Mouse (Mus musculus) myocyte (in vitro differentiated cells): Measurements from ENCODE around the gene Plxnd1. TPM values are rescaled to one million over a fixed set of nuclear protein-coding genes. Genes with fewer than 3 reads are reported as not detected.

Experiments
- H3K27me3 ChIP-seq: one replicate; pipeline ENCODE4 v1.6.1; 2011; ENCODE audit not compliant: control insufficient read depth, insufficient read depth, insufficient read length
- H3K36me3 ChIP-seq: one replicate; pipeline ENCODE4 v1.6.1; 2011; ENCODE audit not compliant: control insufficient read depth, insufficient read depth
- H3K4me2 ChIP-seq: one replicate; pipeline ENCODE4 v1.6.1; 2011; ENCODE audit warnings: low read depth, control low read depth
- H3K4me3 ChIP-seq: one replicate; pipeline ENCODE4 v1.5.1; 2011; ENCODE audit warnings: mild to moderate bottlenecking, control low read depth, moderate library complexity
- H3K79me2 ChIP-seq: one replicate; pipeline ENCODE4 v1.6.1; 2011; ENCODE audit not compliant: control insufficient read depth, insufficient read depth
- H3ac ChIP-seq: one replicate; pipeline ENCODE4 v1.6.1; 2011; ENCODE audit not compliant: control insufficient read depth, insufficient read length
- CEBPB ChIP-seq: IDR thresholded peaks from 2 replicates; pipeline ENCODE4 v1.6.1; 2011; ENCODE audit warnings: mild to moderate bottlenecking, moderate library complexity; ENCODE audit not compliant: poor library complexity, insufficient read depth, severe bottlenecking
- E2F4 ChIP-seq: IDR thresholded peaks from one replicate; pipeline ENCODE4 v1.6.1; 2011; ENCODE audit warnings: mild to moderate bottlenecking, control low read depth, moderate library complexity; ENCODE audit not compliant: insufficient read depth
- MAX ChIP-seq: IDR thresholded peaks from one replicate; pipeline ENCODE4 v1.6.1; 2011; ENCODE audit warnings: low read depth, mild to moderate bottlenecking, control low read depth
- MYOD1 ChIP-seq, 3 experiments: IDR thresholded peaks; one replicate each; pipeline ENCODE4 v1.6.1; 2011; ENCODE audit warnings: control low read depth in 2 of 3, low read depth in 2 of 3, mild to moderate bottlenecking in 2 of 3, moderate library complexity in 1 of 3; ENCODE audit not compliant: insufficient read length in 2 of 3, control insufficient read depth in 1 of 3
- MYOG ChIP-seq, 3 experiments: IDR thresholded peaks; one replicate each; pipeline ENCODE4 v1.6.1; 2011; ENCODE audit warnings: control low read depth in 2 of 3, low read depth in 2 of 3, mild to moderate bottlenecking in 2 of 3; ENCODE audit not compliant: insufficient read length in 2 of 3, control insufficient read depth in 1 of 3, insufficient read depth in 1 of 3
- POLR2A ChIP-seq: IDR thresholded peaks from one replicate; pipeline ENCODE4 v1.6.1; 2011; ENCODE audit warnings: low read depth, mild to moderate bottlenecking, control low read depth, moderate library complexity; ENCODE audit not compliant: insufficient read length
- POLR2AphosphoS2 ChIP-seq: IDR thresholded peaks from one replicate; pipeline ENCODE4 v1.6.1; 2011; ENCODE audit warnings: low read depth, control low read depth; ENCODE audit not compliant: insufficient read length
- REST ChIP-seq: IDR thresholded peaks from one replicate; pipeline ENCODE4 v1.6.1; 2011; ENCODE audit warnings: mild to moderate bottlenecking, control low read depth, moderate library complexity; ENCODE audit not compliant: insufficient read depth, insufficient read length
- SRF ChIP-seq: IDR thresholded peaks from one replicate; pipeline ENCODE4 v1.6.1; 2011; ENCODE audit warnings: low read depth; ENCODE audit not compliant: control insufficient read depth, insufficient read length
- TCF12 ChIP-seq: IDR thresholded peaks from one replicate; pipeline ENCODE4 v1.6.1; 2011; ENCODE audit warnings: mild to moderate bottlenecking, control low read depth; ENCODE audit not compliant: poor library complexity, insufficient read depth, severe bottlenecking
- TCF3 ChIP-seq: IDR thresholded peaks from one replicate; pipeline ENCODE4 v1.6.1; 2011; ENCODE audit warnings: low read depth, control low read depth; ENCODE audit not compliant: insufficient read length
- USF1 ChIP-seq: IDR thresholded peaks from one replicate; pipeline ENCODE4 v1.6.1; 2011; ENCODE audit warnings: low read depth, mild to moderate bottlenecking, control low read depth, moderate library complexity
- polyA plus RNA-seq: library from polyadenylated mRNA; unstranded; fragments of >200 nt; fragmentation: generic; extraction: Trizol; gene quantifications from one replicate; pipeline ENCODE4 v1.2.1, GENCODE M21; 2012; ENCODE audit warnings: missing spikeins

The Plxnd1 gene
- polyA plus RNA-seq, 1 experiment: 39.4 TPM

- peak overlapping the region; percentile 65 for H3K4me2 ChIP-seq
- TF ChIP-seq MYOD1 (IDR thresholded peaks at IDR 0.05; ENCODE audit: control insufficient read depth in 1 of 3, insufficient read length in 2 of 3, low read depth in 2 of 3): peak in 1 of 3 experiments; percentile 11
- TF ChIP-seq POLR2A: no peak
- H3K4me3 ChIP-seq: no peak overlapping the region
- H3K79me2 ChIP-seq: peaks cover 19% of the 10 kb centered on the region
- H3K27me3 ChIP-seq: no peaks in the 10 kb centered on the region
- no peak overlapping the region for H3ac ChIP-seq
- no peaks in the 10 kb centered on the region for H3K36me3 ChIP-seq
Measured at GRCm38 (mm10) chr6:115996171-115996851, 1.5 kb upstream of the Plxnd1 start.

- Histone ChIP-seq H3K27me3 (no peaks in the 10 kb centered on the region), H3K4me2 (peak overlapping the region; percentile 65), H3K79me2 (peaks cover 26% of the 10 kb centered on the region), H3K36me3 (no peaks in the 10 kb centered on the region), H3ac (no peak overlapping the region), H3K4me3 (peak overlapping the region; percentile 50)
- TF ChIP-seq POLR2AphosphoS2 (no peak), MAX (no peak), E2F4 (no peak), TCF12 (no peak), POLR2A (no peak), MYOD1 (IDR thresholded peaks at IDR 0.05; ENCODE audit: control insufficient read depth in 1 of 3, insufficient read length in 2 of 3, low read depth in 2 of 3) (no peak), REST (no peak), USF1 (no peak), SRF (no peak), CEBPB (no peak), TCF3 (no peak), MYOG (IDR thresholded peaks at IDR 0.05; ENCODE audit: control insufficient read depth in 1 of 3, insufficient read depth in 1 of 3, insufficient read length in 2 of 3, low read depth in 2 of 3) (no peak)
Measured at GRCm38 (mm10) chr6:115995531-115995941, 731 bp upstream of the Plxnd1 start.

GRCm38 (mm10) chr6:115994146-115994876 is 494 bp downstream of the Plxnd1 start:
- TF ChIP-seq E2F4: no peak
- TF ChIP-seq MAX: no peak
- no peak for TF ChIP-seq CEBPB
- TF ChIP-seq TCF3: no peak
- TF ChIP-seq REST: no peak
- TF ChIP-seq USF1: no peak
- no peak for TF ChIP-seq MYOG (IDR thresholded peaks at IDR 0.05; ENCODE audit: control insufficient read depth in 1 of 3, insufficient read depth in 1 of 3, insufficient read length in 2 of 3, low read depth in 2 of 3)
- TF ChIP-seq POLR2A: no peak
- no peak for TF ChIP-seq TCF12
- peaks cover 34% of the 10 kb centered on the region for H3K79me2 ChIP-seq
- H3K4me2 ChIP-seq: peak overlapping the region; percentile 90
- H3K36me3 ChIP-seq: no peaks in the 10 kb centered on the region
- peak overlapping the region; percentile 50 for H3K4me3 ChIP-seq
- H3K27me3 ChIP-seq: no peaks in the 10 kb centered on the region
- H3ac ChIP-seq: peak overlapping the region; percentile 74

GRCm38 (mm10) chr6:115993463-115994145 is 1.2 kb downstream of the Plxnd1 start:
- Histone ChIP-seq H3K27me3 (no peaks in the 10 kb centered on the region), H3K4me2 (peak overlapping the region; percentile 90), H3K36me3 (no peaks in the 10 kb centered on the region), H3ac (peak overlapping the region; percentile 74), H3K79me2 (peaks cover 37% of the 10 kb centered on the region), H3K4me3 (peak overlapping the region; percentile 50)
- TF ChIP-seq MYOD1 (IDR thresholded peaks at IDR 0.05; ENCODE audit: control insufficient read depth in 1 of 3, insufficient read length in 2 of 3, low read depth in 2 of 3) (peak in 1 of 3 experiments; percentile 32), POLR2A (no peak), SRF (no peak)

DNA sequence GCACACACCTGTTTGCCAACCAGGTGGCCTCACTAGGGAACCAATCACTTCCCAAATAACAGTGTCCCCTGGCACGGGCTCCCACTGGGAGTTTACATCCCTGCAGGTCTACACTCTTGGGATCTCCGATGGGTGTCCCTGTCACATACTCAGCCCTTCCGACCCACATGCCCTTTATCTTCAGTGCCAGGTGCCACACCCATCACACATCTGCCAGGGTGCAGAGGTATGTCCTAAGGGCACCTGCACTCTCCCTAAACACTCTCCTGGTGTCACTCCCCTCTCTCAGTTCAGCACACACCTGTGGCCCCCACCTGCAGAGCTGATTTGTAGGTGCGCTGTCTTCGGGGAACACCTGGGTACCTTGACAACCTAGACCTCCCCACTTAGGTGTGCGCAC is 1.8 kb downstream of the Plxnd1 start:
- no peaks in the 10 kb centered on the region for H3K36me3 ChIP-seq
- H3ac ChIP-seq: peak overlapping the region; percentile 74
- H3K79me2 ChIP-seq: peaks cover 44% of the 10 kb centered on the region
- H3K4me2 ChIP-seq: peak overlapping the region; percentile 87
- H3K27me3 ChIP-seq: no peaks in the 10 kb centered on the region
- no peak for TF ChIP-seq MYOD1 (IDR thresholded peaks at IDR 0.05; ENCODE audit: control insufficient read depth in 1 of 3, insufficient read length in 2 of 3, low read depth in 2 of 3)
- TF ChIP-seq TCF3: no peak
- TF ChIP-seq SRF: no peak
- TF ChIP-seq MYOG (IDR thresholded peaks at IDR 0.05; ENCODE audit: control insufficient read depth in 1 of 3, insufficient read depth in 1 of 3, insufficient read length in 2 of 3, low read depth in 2 of 3): no peak
- TF ChIP-seq CEBPB: no peak
- TF ChIP-seq REST: no peak
- TF ChIP-seq MAX: no peak
- no peak for TF ChIP-seq E2F4
- no peak for TF ChIP-seq POLR2AphosphoS2
- TF ChIP-seq POLR2A: no peak
- TF ChIP-seq USF1: no peak
- no peak for TF ChIP-seq TCF12
- peak overlapping the region; percentile 50 for H3K4me3 ChIP-seq
